Mouse (Mus musculus): ENCODE measurements around the gene Zc2hc1c.

The Zc2hc1c gene

DNA sequence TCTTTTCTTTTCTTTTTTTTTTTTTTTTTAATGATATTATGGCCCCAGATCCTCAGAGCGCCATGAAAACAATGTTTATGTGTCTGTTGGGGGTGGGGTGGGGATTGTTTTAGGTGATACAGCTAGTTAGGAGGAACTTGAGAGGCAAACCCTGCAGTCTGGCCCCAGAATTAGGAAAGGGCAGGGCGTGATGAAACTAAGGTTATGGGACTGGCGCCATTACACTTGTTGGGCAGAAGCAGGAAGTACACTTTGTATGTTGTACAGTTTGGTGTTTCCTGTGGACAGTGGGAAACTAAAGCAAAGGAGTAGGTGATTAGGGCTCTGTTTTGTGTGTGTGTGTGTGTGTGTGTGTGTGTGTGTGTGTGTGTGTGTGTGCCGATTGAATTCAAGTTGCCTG, 51.6 kb downstream of the Zc2hc1c start:
- DNase-seq (ENCODE audit: low read depth, low spot score): peak; percentile 62
- H3K27me3 ChIP-seq (ENCODE audit: control insufficient read depth, insufficient read depth, low read length, poor library complexity, severe bottlenecking): no peaks in the 10 kb centered on the region
- H3K36me3 ChIP-seq (ENCODE audit: control insufficient read depth, insufficient read depth, low read length, poor library complexity, severe bottlenecking): peaks cover 3% of the 10 kb centered on the region; the same call in 1 of the 2 replicates

DNA sequence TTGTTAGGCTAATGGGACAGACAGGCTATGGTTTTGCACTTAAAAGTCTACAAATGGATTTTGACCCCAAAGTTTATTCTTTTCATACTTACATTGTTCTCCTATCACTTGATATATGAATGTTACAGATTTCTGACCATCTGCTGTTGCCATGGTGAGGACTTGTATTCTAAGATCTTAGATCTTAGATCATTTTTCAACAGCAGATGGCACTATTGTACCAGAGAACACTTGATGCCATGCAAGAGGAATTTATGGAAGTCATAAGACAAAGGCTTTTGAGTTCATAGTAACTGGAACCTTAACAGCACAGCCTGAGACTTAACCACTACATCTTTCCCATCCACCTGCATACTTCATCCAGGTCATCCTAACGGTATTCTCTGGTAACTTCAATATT, 52.7 kb downstream of the Zc2hc1c start:
- peak; percentile 90 for DNase-seq (ENCODE audit: low read depth, low spot score)
- peaks cover 3% of the 10 kb centered on the region; the same call in 1 of the 2 replicates for H3K36me3 ChIP-seq (ENCODE audit: control insufficient read depth, insufficient read depth, low read length, poor library complexity, severe bottlenecking)
- no peaks in the 10 kb centered on the region for H3K27me3 ChIP-seq (ENCODE audit: control insufficient read depth, insufficient read depth, low read length, poor library complexity, severe bottlenecking)

DNA sequence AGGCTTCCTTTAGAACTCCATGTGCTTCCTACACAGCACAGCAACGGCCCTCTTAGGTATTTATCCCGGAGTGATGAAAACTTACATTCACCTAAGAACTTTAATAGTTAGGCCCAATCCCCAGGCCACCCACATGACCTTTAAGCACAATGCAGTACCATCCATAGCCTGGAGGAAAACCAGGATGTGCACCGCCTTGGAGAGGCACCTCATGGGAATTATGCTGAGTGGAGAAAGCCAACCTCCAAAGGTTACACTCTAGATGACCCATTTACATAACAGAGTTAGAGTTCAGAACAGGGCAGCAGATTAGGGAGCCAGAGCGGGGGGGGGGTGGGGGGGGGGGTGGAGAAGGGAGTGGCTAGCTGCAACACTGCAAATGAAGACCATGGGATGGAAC, 53.9 kb downstream of the Zc2hc1c start:
- Histone ChIP-seq H3K27me3 (ENCODE audit: control insufficient read depth, insufficient read depth, low read length, poor library complexity, severe bottlenecking) (no peaks in the 10 kb centered on the region), H3K36me3 (ENCODE audit: control insufficient read depth, insufficient read depth, low read length, poor library complexity, severe bottlenecking) (peaks cover 3% of the 10 kb centered on the region; the same call in 1 of the 2 replicates)
- no peak for DNase-seq (ENCODE audit: low read depth, low spot score)

DNA sequence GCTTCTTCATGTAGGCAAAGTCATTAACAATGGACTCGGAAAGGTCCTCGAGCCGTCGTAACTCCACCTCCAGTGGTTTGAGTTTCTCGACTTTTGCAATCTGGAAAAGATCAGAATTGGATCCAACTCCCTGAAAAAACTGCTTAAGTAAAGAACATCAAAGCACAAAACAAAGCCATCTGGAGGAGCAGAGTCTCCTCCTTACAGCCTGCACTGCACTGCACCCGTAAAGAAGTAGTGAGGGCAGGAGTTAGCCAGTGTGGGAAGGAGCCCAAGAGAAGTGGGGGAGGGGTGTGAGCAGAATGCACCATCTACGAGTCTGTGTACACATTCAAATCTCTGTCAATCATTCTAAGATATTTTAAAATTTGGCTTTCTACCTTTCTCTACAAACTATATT, 55.9 kb downstream of the Zc2hc1c start:
- Histone ChIP-seq H3K36me3 (ENCODE audit: control insufficient read depth, insufficient read depth, low read length, poor library complexity, severe bottlenecking) (peaks cover 5% of the 10 kb centered on the region; the same call in 1 of the 2 replicates), H3K27me3 (ENCODE audit: control insufficient read depth, insufficient read depth, low read length, poor library complexity, severe bottlenecking) (no peaks in the 10 kb centered on the region)
- DNase-seq (ENCODE audit: low read depth, low spot score): no peak

DNA sequence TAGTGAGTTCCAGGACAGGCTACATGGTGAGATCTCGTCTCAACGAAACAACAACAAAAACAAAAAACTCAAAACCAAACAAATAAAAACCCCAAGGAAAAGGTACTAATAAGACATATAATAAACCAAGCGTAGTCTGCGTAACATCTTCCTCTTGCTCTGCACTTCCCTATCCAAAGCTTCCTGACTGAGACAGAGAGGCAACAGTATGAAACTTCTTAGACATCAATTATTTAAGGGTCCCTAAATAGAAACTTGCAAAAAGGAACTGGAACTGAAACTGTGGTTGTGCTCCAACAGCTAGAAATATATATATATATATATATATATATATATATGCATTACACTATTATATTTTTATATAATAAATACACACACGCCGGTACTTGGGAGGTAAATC, 57.2 kb downstream of the Zc2hc1c start:
- H3K36me3 ChIP-seq (ENCODE audit: control insufficient read depth, insufficient read depth, low read length, poor library complexity, severe bottlenecking): peaks cover 5% of the 10 kb centered on the region; the same call in 1 of the 2 replicates
- no peaks in the 10 kb centered on the region for H3K27me3 ChIP-seq (ENCODE audit: control insufficient read depth, insufficient read depth, low read length, poor library complexity, severe bottlenecking)
- peak; percentile 71 for DNase-seq (ENCODE audit: low read depth, low spot score)

DNA sequence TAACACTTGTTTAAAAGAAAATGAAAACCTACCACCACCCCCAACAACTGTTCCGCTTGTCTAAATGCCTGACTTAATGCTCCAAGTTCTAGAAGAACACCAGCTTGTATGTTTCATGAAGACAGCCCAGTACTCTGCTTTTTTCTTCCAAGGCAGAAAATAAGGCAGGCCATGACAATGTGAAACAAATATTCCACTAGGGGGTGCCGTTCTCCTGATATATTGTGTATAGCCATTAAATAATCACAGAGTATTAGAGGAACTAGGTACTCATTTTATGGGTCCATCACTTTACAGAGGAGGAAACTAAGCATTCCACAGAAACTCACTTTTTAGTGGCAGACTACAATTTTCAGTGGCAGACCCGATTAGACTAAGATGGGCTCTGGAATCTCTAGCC, 58.0 kb downstream of the Zc2hc1c start:
- H3K27me3 ChIP-seq (ENCODE audit: control insufficient read depth, insufficient read depth, low read length, poor library complexity, severe bottlenecking): no peaks in the 10 kb centered on the region
- DNase-seq (ENCODE audit: low read depth, low spot score): peak; percentile 86
- peaks cover 5% of the 10 kb centered on the region; the same call in 1 of the 2 replicates for H3K36me3 ChIP-seq (ENCODE audit: control insufficient read depth, insufficient read depth, low read length, poor library complexity, severe bottlenecking)

DNA sequence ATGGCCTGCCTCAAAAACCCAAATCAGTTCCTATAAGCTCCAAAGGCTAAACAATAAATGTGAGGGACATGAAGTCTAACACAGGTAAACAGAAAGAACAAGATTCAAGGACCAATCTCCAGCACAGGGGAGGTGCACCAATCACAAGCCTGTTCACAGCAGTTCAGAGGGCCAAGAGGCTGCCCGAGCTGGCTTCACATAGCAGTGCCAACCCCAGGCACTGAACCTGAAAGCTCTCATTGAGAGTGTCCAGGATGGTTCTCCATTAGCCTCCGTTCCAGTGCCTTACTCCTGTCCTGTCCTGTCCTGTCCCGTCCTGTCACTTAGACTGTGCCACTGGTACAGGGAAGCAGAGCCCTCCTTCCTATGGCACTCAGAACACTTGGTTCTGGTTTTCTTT, 58.8 kb downstream of the Zc2hc1c start:
- DNase-seq (ENCODE audit: low read depth, low spot score): no peak
- peaks cover 5% of the 10 kb centered on the region; the same call in 1 of the 2 replicates for H3K36me3 ChIP-seq (ENCODE audit: control insufficient read depth, insufficient read depth, low read length, poor library complexity, severe bottlenecking)
- no peaks in the 10 kb centered on the region for H3K27me3 ChIP-seq (ENCODE audit: control insufficient read depth, insufficient read depth, low read length, poor library complexity, severe bottlenecking)

DNA sequence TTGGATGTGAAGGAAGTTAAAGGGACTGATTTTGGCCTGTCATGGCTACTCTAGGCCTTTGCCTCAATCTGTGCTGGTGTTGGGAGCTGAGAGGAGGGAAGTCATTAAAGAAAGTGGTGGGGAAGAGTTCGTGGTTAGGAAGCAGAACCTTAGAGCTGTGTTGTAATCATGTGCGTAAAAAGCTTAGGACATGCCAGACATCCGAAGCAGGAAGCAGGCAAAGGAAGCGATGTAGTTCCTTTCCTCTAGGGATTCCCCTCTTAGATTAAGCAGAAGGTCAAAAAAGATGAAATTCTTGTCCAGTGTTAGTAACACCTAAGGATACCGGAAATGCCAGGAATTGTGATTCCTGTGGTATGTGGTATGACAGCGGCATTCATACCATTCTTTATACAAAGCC, 59.9 kb downstream of the Zc2hc1c start:
- H3K27me3 ChIP-seq (ENCODE audit: control insufficient read depth, insufficient read depth, low read length, poor library complexity, severe bottlenecking): no peaks in the 10 kb centered on the region
- H3K36me3 ChIP-seq (ENCODE audit: control insufficient read depth, insufficient read depth, low read length, poor library complexity, severe bottlenecking): peaks cover 3% of the 10 kb centered on the region; the same call in 1 of the 2 replicates
- no peak for DNase-seq (ENCODE audit: low read depth, low spot score)
